Mouse (Mus musculus): ENCODE results near the gene Gm7168. TPM values are rescaled to one million over a fixed set of nuclear protein-coding genes. Genes with fewer than 3 reads are reported as not detected.
"Not testable (repeated sequence)": the region's sequence is repeated elsewhere in the genome, so short reads cannot be mapped to it uniquely, and the experiment has no call there.

Gm7168 gene
- polyA plus RNA-seq, 1 experiment from 2014 or later: not detected

GRCm38 (mm10) chr17:13930421-13930820 lies 17.8 kb upstream of the Gm7168 start:
- H3K27me3 ChIP-seq: no peaks in the 10 kb centered on the region
- no peak overlapping the region for H3K4me3 ChIP-seq (replicated peaks)
- no peaks in the 10 kb centered on the region for H3K36me3 ChIP-seq
- no peak overlapping the region for H3K9ac ChIP-seq
- no peaks in the 10 kb centered on the region for H3K4me1 ChIP-seq (replicated peaks)
- H3K4me2 ChIP-seq: no peak overlapping the region
- no peak for DNase-seq
- 61% methylated on average over 9 of the region's 9 CpGs for WGBS (ENCODE audit: insufficient replicate concordance)
- no peak for ATAC-seq (ENCODE audit: low read depth)
- no peak overlapping the region for H3K27ac ChIP-seq
- H3K9me3 ChIP-seq (replicated peaks): no peaks in the 10 kb centered on the region

GRCm38 (mm10) chr17:13935364-13935763 lies 12.8 kb upstream of the Gm7168 start:
- not testable (repeated sequence) for H3K4me2 ChIP-seq; H3K9me3 ChIP-seq (replicated peaks); ATAC-seq (ENCODE audit: low read depth); H3K36me3 ChIP-seq; H3K9ac ChIP-seq; DNase-seq; H3K4me3 ChIP-seq (replicated peaks); H3K27me3 ChIP-seq; H3K4me1 ChIP-seq (replicated peaks); H3K27ac ChIP-seq
- 71% methylated on average over 2 of the region's 2 CpGs for WGBS (ENCODE audit: insufficient replicate concordance)

DNA sequence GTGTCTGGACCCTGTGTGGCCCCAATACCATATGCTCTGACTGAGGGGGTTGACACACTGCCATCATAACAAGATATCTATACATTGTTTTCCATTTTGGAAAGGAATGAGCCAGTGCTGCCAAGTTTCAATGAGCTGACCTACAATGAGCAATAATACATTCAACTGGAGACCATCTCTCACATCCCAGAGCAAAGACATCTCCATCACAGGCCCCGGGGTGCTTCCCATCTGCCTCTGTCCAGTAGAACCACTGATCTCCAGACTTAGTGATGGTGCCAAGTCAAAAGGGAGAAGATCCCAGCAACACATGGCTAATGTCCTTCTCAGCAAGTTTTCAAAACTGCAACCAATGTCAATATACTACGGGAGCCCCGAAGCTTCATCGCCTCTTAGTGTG lies 10.4 kb upstream of the Gm7168 start:
- ATAC-seq (ENCODE audit: low read depth) (no peak), DNase-seq (no peak)
- no peaks in the 10 kb centered on the region for H3K9me3 ChIP-seq (replicated peaks)
- no peak overlapping the region for H3K9ac ChIP-seq
- H3K4me3 ChIP-seq (replicated peaks): no peak overlapping the region
- no peaks in the 10 kb centered on the region for H3K27me3 ChIP-seq
- H3K36me3 ChIP-seq: no peaks in the 10 kb centered on the region
- no peak overlapping the region for H3K27ac ChIP-seq
- H3K4me1 ChIP-seq (replicated peaks): no peaks in the 10 kb centered on the region
- no peak overlapping the region for H3K4me2 ChIP-seq
- 71% methylated on average over 4 of the region's 4 CpGs for WGBS (ENCODE audit: insufficient replicate concordance)

- Histone ChIP-seq H3K4me1 (replicated peaks) (no peaks in the 10 kb centered on the region), H3K9ac (no peak overlapping the region), H3K36me3 (no peaks in the 10 kb centered on the region), H3K27ac (no peak overlapping the region), H3K27me3 (no peaks in the 10 kb centered on the region), H3K4me2 (no peak overlapping the region), H3K4me3 (replicated peaks) (no peak overlapping the region), H3K9me3 (replicated peaks) (no peaks in the 10 kb centered on the region)
- ATAC-seq (ENCODE audit: low read depth): no peak
- no peak for DNase-seq
- WGBS (ENCODE audit: insufficient replicate concordance): 59% methylated on average over 3 of the region's 3 CpGs
Observed at GRCm38 (mm10) chr17:13938652-13939051, 9.5 kb upstream of the Gm7168 start.

DNA sequence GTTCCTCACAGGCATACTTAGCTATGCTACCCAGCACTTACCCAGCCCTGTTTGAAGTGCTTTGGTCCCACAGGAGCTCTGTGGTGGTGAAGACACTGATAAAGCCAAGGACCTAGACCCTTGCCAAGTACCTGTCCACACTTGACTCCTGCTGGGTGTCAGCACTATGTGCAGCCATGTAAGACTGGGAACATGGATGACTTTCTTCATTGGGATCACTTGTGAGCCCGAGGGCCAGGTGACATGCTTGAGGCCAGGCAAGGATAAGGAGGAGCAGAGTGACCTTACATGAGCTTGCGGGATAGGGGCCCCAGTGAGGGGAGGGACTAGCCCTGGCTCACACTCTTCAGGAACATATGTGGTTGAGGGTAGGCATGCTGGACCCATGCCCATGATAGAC lies 8.9 kb upstream of the Gm7168 start:
- not testable (repeated sequence) for ATAC-seq (ENCODE audit: low read depth)
- 44% methylated on average over 2 of the region's 2 CpGs for WGBS (ENCODE audit: insufficient replicate concordance)

DNA sequence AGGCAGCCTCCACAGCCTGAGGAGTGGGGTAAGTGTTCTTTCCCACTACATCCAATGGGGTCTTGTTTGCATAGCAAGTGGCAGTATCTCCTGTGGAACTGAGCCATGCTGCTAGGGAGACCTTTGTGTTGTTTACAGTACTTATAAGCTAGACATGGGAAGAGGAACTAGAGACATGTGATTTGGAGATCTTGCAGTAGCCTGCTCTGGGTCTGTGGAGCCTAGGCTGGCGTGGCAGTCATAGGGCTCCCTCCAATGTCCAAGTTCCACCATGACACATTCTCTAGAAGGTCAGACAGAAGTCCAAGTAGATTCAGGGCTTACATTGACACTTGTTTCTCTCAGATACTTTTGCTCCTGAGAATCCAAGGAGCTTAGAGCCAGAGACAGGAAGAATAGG lies 7.7 kb upstream of the Gm7168 start:
- WGBS (ENCODE audit: insufficient replicate concordance): 48% methylated on average over 1 of the region's 1 CpGs
- H3K4me1 ChIP-seq (replicated peaks): no peaks in the 10 kb centered on the region
- H3K4me3 ChIP-seq (replicated peaks): no peak overlapping the region
- ATAC-seq (ENCODE audit: low read depth) (no peak), DNase-seq (no peak)
- H3K4me2 ChIP-seq: no peak overlapping the region
- no peak overlapping the region for H3K27ac ChIP-seq
- no peaks in the 10 kb centered on the region for H3K36me3 ChIP-seq
- no peak overlapping the region for H3K9ac ChIP-seq
- H3K27me3 ChIP-seq: no peaks in the 10 kb centered on the region
- H3K9me3 ChIP-seq (replicated peaks): no peaks in the 10 kb centered on the region

More for the DNA sequence above, 8.9 kb upstream of the Gm7168 start:
- not testable (repeated sequence) for H3K4me2 ChIP-seq; DNase-seq; H3K27me3 ChIP-seq; H3K9ac ChIP-seq; H3K4me3 ChIP-seq (replicated peaks); H3K9me3 ChIP-seq (replicated peaks); H3K36me3 ChIP-seq; H3K27ac ChIP-seq; H3K4me1 ChIP-seq (replicated peaks)

- not testable (repeated sequence) for H3K4me3 ChIP-seq (replicated peaks); H3K27ac ChIP-seq; H3K4me1 ChIP-seq (replicated peaks); H3K9ac ChIP-seq; H3K36me3 ChIP-seq; DNase-seq; ATAC-seq (ENCODE audit: low read depth); H3K27me3 ChIP-seq; H3K4me2 ChIP-seq; H3K9me3 ChIP-seq (replicated peaks)
- WGBS (ENCODE audit: insufficient replicate concordance): 40% methylated on average over 1 of the region's 1 CpGs
Observed at GRCm38 (mm10) chr17:13951570-13951969, 3.4 kb downstream of the Gm7168 start.

- WGBS (ENCODE audit: insufficient replicate concordance): 29% methylated on average over 1 of the region's 2 CpGs
- H3K4me1 ChIP-seq (replicated peaks); ATAC-seq (ENCODE audit: low read depth): not testable (repeated sequence)
Observed at GRCm38 (mm10) chr17:13958129-13958528, 10.0 kb downstream of the Gm7168 start.

DNA sequence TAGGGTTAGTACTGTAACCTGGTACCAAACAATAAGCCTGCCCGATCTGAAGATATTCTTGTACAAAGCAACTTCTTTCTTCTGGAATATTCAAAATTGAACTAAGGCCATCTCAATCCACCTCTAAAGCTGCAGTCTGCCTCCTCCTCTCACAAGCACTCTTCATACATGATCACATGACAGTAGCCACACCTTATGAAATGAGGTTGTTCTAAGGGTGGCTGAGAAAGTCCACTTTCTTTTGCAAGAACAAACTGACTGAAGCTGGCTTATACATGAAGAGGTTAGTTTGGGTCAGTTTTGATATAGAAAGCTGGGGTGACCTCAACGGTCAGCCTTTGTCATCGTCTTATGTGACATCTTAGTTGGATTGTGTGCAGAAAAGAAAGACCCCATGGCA lies 14.1 kb downstream of the Gm7168 start:
- H3K27ac ChIP-seq; H3K27me3 ChIP-seq; H3K4me2 ChIP-seq; H3K9ac ChIP-seq; H3K9me3 ChIP-seq (replicated peaks); H3K4me3 ChIP-seq (replicated peaks); H3K36me3 ChIP-seq; ATAC-seq (ENCODE audit: low read depth); H3K4me1 ChIP-seq (replicated peaks); DNase-seq: not testable (repeated sequence)
- 59% methylated on average over 3 of the region's 3 CpGs for WGBS (ENCODE audit: insufficient replicate concordance)

More at GRCm38 (mm10) chr17:13958129-13958528, 10.0 kb downstream of the Gm7168 start:
- not testable (repeated sequence) for H3K4me2 ChIP-seq; H3K9ac ChIP-seq; H3K27me3 ChIP-seq; H3K4me3 ChIP-seq (replicated peaks); H3K9me3 ChIP-seq (replicated peaks); DNase-seq; H3K27ac ChIP-seq; H3K36me3 ChIP-seq

DNA sequence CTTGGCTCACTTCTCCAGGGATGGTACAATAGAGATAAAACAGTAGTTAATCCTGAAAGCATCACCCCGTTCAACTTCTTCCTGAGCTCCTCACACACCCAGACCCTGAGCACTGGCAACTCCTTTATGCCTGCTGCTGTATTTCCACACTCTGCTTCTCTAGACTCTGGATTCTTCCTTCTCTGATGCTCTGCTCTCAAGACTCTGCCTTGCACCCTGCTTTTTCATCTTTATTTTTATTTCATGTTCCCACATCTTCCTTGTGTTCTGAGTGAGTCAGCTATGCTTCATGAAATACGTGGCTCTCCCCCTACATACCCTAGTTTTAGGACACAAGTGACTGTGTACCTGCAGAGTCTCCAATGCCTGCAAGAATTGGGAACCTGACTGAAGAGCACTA lies 16.9 kb downstream of the Gm7168 start:
- not testable (repeated sequence) for DNase-seq; H3K27me3 ChIP-seq; H3K27ac ChIP-seq; H3K4me1 ChIP-seq (replicated peaks); H3K9me3 ChIP-seq (replicated peaks); ATAC-seq (ENCODE audit: low read depth); H3K4me3 ChIP-seq (replicated peaks); H3K4me2 ChIP-seq; H3K9ac ChIP-seq; H3K36me3 ChIP-seq
- 45% methylated on average over 1 of the region's 2 CpGs for WGBS (ENCODE audit: insufficient replicate concordance)

- 29% methylated on average over 1 of the region's 2 CpGs for WGBS (ENCODE audit: insufficient replicate concordance)
- H3K9ac ChIP-seq; ATAC-seq (ENCODE audit: low read depth); H3K27ac ChIP-seq; H3K4me2 ChIP-seq; H3K9me3 ChIP-seq (replicated peaks); H3K27me3 ChIP-seq; H3K4me3 ChIP-seq (replicated peaks); DNase-seq; H3K36me3 ChIP-seq; H3K4me1 ChIP-seq (replicated peaks): not testable (repeated sequence)
Observed at GRCm38 (mm10) chr17:13969917-13970316, 21.7 kb downstream of the Gm7168 start.

GRCm38 (mm10) chr17:13970796-13971195 lies 22.6 kb downstream of the Gm7168 start:
- H3K27ac ChIP-seq; H3K27me3 ChIP-seq; DNase-seq; H3K36me3 ChIP-seq; H3K9ac ChIP-seq; H3K4me2 ChIP-seq; ATAC-seq (ENCODE audit: low read depth); H3K4me3 ChIP-seq (replicated peaks); H3K4me1 ChIP-seq (replicated peaks); H3K9me3 ChIP-seq (replicated peaks): not testable (repeated sequence)
- WGBS (ENCODE audit: insufficient replicate concordance): 70% methylated on average over 5 of the region's 5 CpGs
